10 mouse cellular contexts compared by ENCODE assay signal in genomic region chr16:44481599-44482593, GRCm38 (mm10).
DNase-seq lines count a peak whose midpoint lies in the region; ATAC-seq and TF ChIP-seq lines count a peak whose summit lies in the region.
"Had no signal": no experiment of that assay in that cellular context is flagged by ENCODE, and none has a peak within 500 bp of the region (broad histone marks: within the 10 kb centered on the region; RNA-seq: fewer than 3 reads in every experiment).

No protein-coding gene starts in this region.

- TF ChIP-seq POLR2A in lung, adult 2 months (IDR thresholded peaks at IDR 0.05; ENCODE audit: borderline replicate concordance, extremely low read depth, low read depth, low read length) = no peak

- TF ChIP-seq CTCF in lung, embryonic 14.5 days (IDR thresholded peaks at IDR 0.05; ENCODE audit: low read depth) = no peak
- no peak for TF ChIP-seq CTCF in lung, adult 2 months (IDR thresholded peaks at IDR 0.05; ENCODE audit: insufficient read depth, low read length)

- peaks cover 20% of the 10 kb centered on the region for H3K36me3 ChIP-seq in forebrain, embryonic 13.5 days (ENCODE audit: poor library complexity, severe bottlenecking)
- peaks cover 62% of the 10 kb centered on the region for H3K36me3 ChIP-seq in forebrain, embryonic 10.5 days (replicated peaks)
- H3K36me3 ChIP-seq in lung, embryonic 14.5 days (ENCODE audit: insufficient read depth) = peaks cover 32% of the 10 kb centered on the region
- peaks cover 37% of the 10 kb centered on the region for H3K36me3 ChIP-seq in embryonic facial prominence, embryonic 14.5 days (ENCODE audit: control insufficient read depth, insufficient read depth, low read length)
- no peaks in the 10 kb centered on the region for H3K36me3 ChIP-seq in midbrain, embryonic 15.5 days (replicated peaks)

- H3K4me2 ChIP-seq in forebrain, embryonic 13.5 days = no peak overlapping the region
- H3K4me2 ChIP-seq in lung, embryonic 14.5 days = no peak overlapping the region
- H3K4me2 ChIP-seq in embryonic facial prominence, embryonic 14.5 days (ENCODE audit: low read depth, low read length) = no peak overlapping the region
- no peak overlapping the region for H3K4me2 ChIP-seq in midbrain, embryonic 15.5 days
- H3K4me2 ChIP-seq: embryonic facial prominence, embryonic 12.5 days had no signal

- no peak overlapping the region for H3K4me3 ChIP-seq in forebrain, embryonic 13.5 days
- H3K4me3 ChIP-seq in forebrain, embryonic 10.5 days = no peak overlapping the region
- H3K4me3 ChIP-seq in lung, embryonic 14.5 days (ENCODE audit: low read depth, low read length) = no peak overlapping the region
- no peak overlapping the region for H3K4me3 ChIP-seq in lung, adult 2 months (replicated peaks; ENCODE audit: extremely low read depth, low read depth, low read length)
- no peak overlapping the region for H3K4me3 ChIP-seq in embryonic facial prominence, embryonic 14.5 days (ENCODE audit: low read depth, low read length)
- no peak overlapping the region for H3K4me3 ChIP-seq in midbrain, embryonic 15.5 days
- H3K4me3 ChIP-seq: embryonic facial prominence, embryonic 12.5 days had no signal

- 36% methylated on average over 28 of the region's 28 CpGs for WGBS in forebrain, embryonic 13.5 days
- 54% methylated on average over 28 of the region's 28 CpGs for WGBS in forebrain, embryonic 10.5 days
- WGBS in lung, embryonic 14.5 days = 38% methylated on average over 28 of the region's 28 CpGs
- 45% methylated on average over 28 of the region's 28 CpGs for WGBS in lung, adult 2 months
- 49% methylated on average over 28 of the region's 28 CpGs for WGBS in embryonic facial prominence, embryonic 14.5 days
- WGBS in midbrain, embryonic 15.5 days = 41% methylated on average over 28 of the region's 28 CpGs

- H3K4me1 ChIP-seq in forebrain, embryonic 13.5 days = peaks cover 27% of the 10 kb centered on the region
- H3K4me1 ChIP-seq in forebrain, embryonic 10.5 days = peaks cover 20% of the 10 kb centered on the region
- peaks cover 12% of the 10 kb centered on the region; the same call in 1 of the 2 replicates for H3K4me1 ChIP-seq in lung, embryonic 14.5 days (ENCODE audit: insufficient read depth)
- H3K4me1 ChIP-seq in lung, adult 2 months (ENCODE audit: control insufficient read depth, insufficient read depth, low read length) = no peaks in the 10 kb centered on the region
- H3K4me1 ChIP-seq in embryonic facial prominence, embryonic 14.5 days (ENCODE audit: control insufficient read depth, insufficient read depth, low read length) = no peaks in the 10 kb centered on the region
- H3K4me1 ChIP-seq in midbrain, embryonic 15.5 days = peaks cover 11% of the 10 kb centered on the region

- DNase-seq in forebrain, embryonic 10.5 days (ENCODE audit: extremely low spot score, low spot score) = no peak
- DNase-seq in lung, embryonic 14.5 days = peak; percentile 70
- no peak for DNase-seq in lung, adult 2 months
- no peak for DNase-seq in embryonic facial prominence, embryonic 14.5 days (ENCODE audit: low spot score)
- DNase-seq in layer of hippocampus, postnatal 14 days (ENCODE audit: low spot score in 2 of 2) = no peak
- DNase-seq in testis, postnatal 14 days (ENCODE audit: low spot score) = no peak
- DNase-seq: gastrocnemius, postnatal 14 days had no signal

- H3K27ac ChIP-seq in forebrain, embryonic 13.5 days = peak overlapping the region; percentile 7; the same call in 1 of the 2 replicates
- H3K27ac ChIP-seq in forebrain, embryonic 10.5 days = no peak overlapping the region
- H3K27ac ChIP-seq in lung, embryonic 14.5 days (ENCODE audit: low read depth) = peak overlapping the region; percentile 73
- H3K27ac ChIP-seq in embryonic facial prominence, embryonic 14.5 days (replicated peaks; ENCODE audit: low read depth, low read length) = peak overlapping the region; percentile 54
- H3K27ac ChIP-seq in midbrain, embryonic 15.5 days = peak overlapping the region; percentile 22; the same call in 1 of the 2 replicates

- 0 out of 2 replicates have a peak overlapping the region, but pooled peaks have one; percentile 4 for H3K9ac ChIP-seq in forebrain, embryonic 13.5 days
- H3K9ac ChIP-seq in lung, embryonic 14.5 days = no peak overlapping the region
- peak overlapping the region; percentile 19; the same call in 1 of the 2 replicates for H3K9ac ChIP-seq in embryonic facial prominence, embryonic 14.5 days (ENCODE audit: low read depth, low read length)
- H3K9ac ChIP-seq in midbrain, embryonic 15.5 days = no peak overlapping the region
- H3K9ac ChIP-seq: embryonic facial prominence, embryonic 12.5 days had no signal

- no peaks in the 10 kb centered on the region for H3K27me3 ChIP-seq in forebrain, embryonic 13.5 days
- H3K27me3 ChIP-seq in forebrain, embryonic 10.5 days (ENCODE audit: poor library complexity, severe bottlenecking) = peaks cover 9% of the 10 kb centered on the region
- no peaks in the 10 kb centered on the region for H3K27me3 ChIP-seq in lung, embryonic 14.5 days (ENCODE audit: insufficient read depth, low read length)
- no peaks in the 10 kb centered on the region for H3K27me3 ChIP-seq in embryonic facial prominence, embryonic 14.5 days (replicated peaks; ENCODE audit: control insufficient read depth, insufficient read depth, low read length)
- H3K27me3 ChIP-seq in midbrain, embryonic 15.5 days (replicated peaks) = no peaks in the 10 kb centered on the region
- H3K27me3 ChIP-seq: embryonic facial prominence, embryonic 12.5 days had no signal

- no peak for ATAC-seq in forebrain, embryonic 13.5 days
- ATAC-seq in lung, embryonic 14.5 days (ENCODE audit: insufficient read depth) = no peak
- no peak for ATAC-seq in embryonic facial prominence, embryonic 14.5 days (ENCODE audit: low read depth)
- no peak; the same call in 1 of the 2 replicates for ATAC-seq in midbrain, embryonic 15.5 days (replicated peaks)

- H3K9me3 ChIP-seq in forebrain, embryonic 13.5 days (replicated peaks) = no peaks in the 10 kb centered on the region
- H3K9me3 ChIP-seq in forebrain, embryonic 10.5 days = no peaks in the 10 kb centered on the region
- no peaks in the 10 kb centered on the region for H3K9me3 ChIP-seq in lung, embryonic 14.5 days (ENCODE audit: low read depth, low read length)
- H3K9me3 ChIP-seq in embryonic facial prominence, embryonic 14.5 days (ENCODE audit: control insufficient read depth, low read length) = no peaks in the 10 kb centered on the region
- H3K9me3 ChIP-seq in midbrain, embryonic 15.5 days = no peaks in the 10 kb centered on the region
- H3K9me3 ChIP-seq: embryonic facial prominence, embryonic 12.5 days had no signal

Comparison
In these comparisons a context has a peak if more than half of its experiments do, and no peak if none do; other contexts are left out.
1. H3K9ac ChIP-seq: peak in forebrain, embryonic 13.5 days (single experiment) and embryonic facial prominence, embryonic 14.5 days (single experiment); none in lung, embryonic 14.5 days (single experiment) and midbrain, embryonic 15.5 days (single experiment).